Mouse (Mus musculus) testis, postnatal 14 days (tissue): ENCODE measurements around the gene Nudt1.

ENCODE experiments used
- DNase-seq: peaks from one replicate; pipeline ENCODE4 v3.0.0; 2021; ENCODE audit warnings: low spot score

Gene Nudt1

GRCm38 (mm10) chr5:140382688-140383087 is 61.2 kb downstream of the Nudt1 start:
- no peak for DNase-seq

GRCm38 (mm10) chr5:140383559-140383958 is 62.1 kb downstream of the Nudt1 start:
- DNase-seq, result no peak

GRCm38 (mm10) chr5:140384462-140384861 is 63.0 kb downstream of the Nudt1 start:
- no peak for DNase-seq

- no peak for DNase-seq
These were observed 65.8 kb downstream of the Nudt1 start for GRCm38 (mm10) chr5:140387236-140387635.
